Mouse (Mus musculus) embryonic facial prominence, embryonic 12.5 days (tissue): ENCODE measurements around the gene Galnt9. TPM values are rescaled to one million over a fixed set of nuclear protein-coding genes. Genes with fewer than 3 reads are reported as not detected.

Experiments used
- ATAC-seq: fragments of 200-750 bp; cut with Nextera tagmentation; 2 replicates; pipeline ENCODE4 v1.8.0; 2017; ENCODE audit not compliant: insufficient number of reproducible peaks, insufficient read depth, low FRiP score, low TSS enrichment
- H3K27ac ChIP-seq: fragments of 300-500 bp; sonication (generic); 2 replicates; pipeline ENCODE4 v1.5.1; 2016; ENCODE audit warnings: mild to moderate bottlenecking
- H3K27me3 ChIP-seq: fragments of 300-500 bp; sonication (generic); 2 replicates; pipeline ENCODE4 v1.6.1; 2016; ENCODE audit warnings: mild to moderate bottlenecking, moderate library complexity
- H3K36me3 ChIP-seq: fragments of 300-500 bp; sonication (generic); 2 replicates; pipeline ENCODE4 v1.6.1; 2016; ENCODE audit warnings: mild to moderate bottlenecking
- H3K4me1 ChIP-seq: fragments of 300-500 bp; sonication (generic); 2 replicates; pipeline ENCODE4 v1.6.1; 2016
- H3K4me2 ChIP-seq: fragments of 300-500 bp; sonication (generic); replicated peaks from 2 replicates; pipeline ENCODE4 v1.6.1; 2016; ENCODE audit warnings: mild to moderate bottlenecking, moderate library complexity
- H3K4me3 ChIP-seq: fragments of 300-500 bp; sonication (generic); 2 replicates; pipeline ENCODE4 v1.5.1; 2016; ENCODE audit warnings: mild to moderate bottlenecking
- H3K9ac ChIP-seq: fragments of 300-500 bp; sonication (generic); 2 replicates; pipeline ENCODE4 v1.6.1; 2016; ENCODE audit warnings: mild to moderate bottlenecking, moderate library complexity
- H3K9me3 ChIP-seq: fragments of 300-500 bp; sonication (generic); 2 replicates; pipeline ENCODE4 v1.6.1; 2016; ENCODE audit warnings: mild to moderate bottlenecking, moderate library complexity
- WGBS: fragments of 180-500 bp; shearing (Covaris S2); methylation state at CpG from one replicate; pipeline ENCODE4 v1.1.7; 2016; 5-methylcytosine and 5-hydroxymethylcytosine counted together
- polyA plus RNA-seq: library from polyadenylated mRNA; unstranded; fragments of >200 nt; fragmentation: Nextera tagmentation; extraction: Ambion mirVana; gene quantifications from 2 replicates; pipeline ENCODE4 v1.2.1, GENCODE M21; 2016

The Galnt9 gene
- polyA plus RNA-seq, 1 experiment from 2014 or later, result 1.6 TPM

- 65% methylated on average over 2 of the region's 2 CpGs for WGBS
- Histone ChIP-seq H3K4me2 (no peak overlapping the region), H3K4me3 (no peak overlapping the region), H3K4me1 (no peaks in the 10 kb centered on the region), H3K9ac (no peak overlapping the region), H3K27ac (no peak overlapping the region), H3K36me3 (no peaks in the 10 kb centered on the region), H3K9me3 (no peaks in the 10 kb centered on the region), H3K27me3 (peaks cover 52% of the 10 kb centered on the region)
- ATAC-seq, result no peak
Observed at GRCm38 (mm10) chr5:110540947-110541346, 3.2 kb upstream of the Galnt9 start.

GRCm38 (mm10) chr5:110541456-110541855 is 2.7 kb upstream of the Galnt9 start:
- Histone ChIP-seq H3K27me3 (peaks cover 58% of the 10 kb centered on the region), H3K9ac (no peak overlapping the region), H3K4me1 (no peaks in the 10 kb centered on the region), H3K36me3 (no peaks in the 10 kb centered on the region), H3K4me2 (no peak overlapping the region), H3K9me3 (no peaks in the 10 kb centered on the region), H3K27ac (no peak overlapping the region), H3K4me3 (no peak overlapping the region)
- WGBS, result 75% methylated on average over 6 of the region's 6 CpGs
- no peak for ATAC-seq

DNA sequence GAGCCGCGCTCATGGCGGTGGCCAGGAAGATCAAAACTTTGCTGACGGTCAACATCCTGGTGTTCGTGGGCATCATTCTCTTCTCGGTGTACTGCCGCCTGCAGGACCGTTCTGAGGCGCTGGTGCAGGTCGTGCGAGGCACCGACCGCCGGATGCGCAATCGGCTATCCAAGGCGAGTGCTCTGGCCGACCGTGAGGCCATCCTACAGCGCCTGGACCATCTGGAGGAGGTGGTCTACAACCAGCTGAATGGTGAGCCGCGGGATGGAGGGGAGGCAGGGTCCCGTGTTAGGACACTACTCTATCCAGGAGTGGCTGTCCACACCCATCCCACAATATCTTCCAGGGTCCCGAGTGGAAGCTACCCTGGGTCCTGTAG is 525 bp downstream of the Galnt9 start:
- H3K36me3 ChIP-seq, result no peaks in the 10 kb centered on the region
- H3K27me3 ChIP-seq, result peaks cover 69% of the 10 kb centered on the region
- peak overlapping the region; percentile 67 for H3K4me2 ChIP-seq
- no peaks in the 10 kb centered on the region for H3K4me1 ChIP-seq
- H3K4me3 ChIP-seq, result peak overlapping the region; percentile 42
- H3K9me3 ChIP-seq, result no peaks in the 10 kb centered on the region
- H3K27ac ChIP-seq, result no peak overlapping the region
- H3K9ac ChIP-seq, result no peak overlapping the region
- no peak for ATAC-seq
- 3% methylated on average over 24 of the region's 24 CpGs for WGBS

DNA sequence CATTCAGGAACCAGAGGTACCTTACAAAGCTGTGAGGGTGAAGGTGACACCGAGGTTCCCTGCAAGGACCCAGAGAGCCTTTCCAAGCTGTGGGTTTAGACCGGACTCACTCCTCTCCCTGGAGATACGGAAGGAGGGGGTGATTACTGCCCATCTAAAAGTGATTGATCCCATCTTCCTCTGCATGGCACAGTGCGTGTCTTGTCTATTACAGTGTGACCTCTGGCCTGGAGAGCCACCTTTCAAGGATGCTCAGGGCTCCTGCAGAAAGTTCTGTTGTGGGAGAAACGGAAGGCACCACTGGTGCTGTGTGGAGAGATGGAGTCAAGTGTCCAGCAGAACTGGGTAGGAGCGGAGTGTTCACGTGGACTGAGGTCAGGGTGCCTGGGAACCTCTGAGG is 1.2 kb downstream of the Galnt9 start:
- H3K4me2 ChIP-seq, result no peak overlapping the region
- no peak overlapping the region for H3K9ac ChIP-seq
- no peak overlapping the region for H3K27ac ChIP-seq
- no peaks in the 10 kb centered on the region for H3K9me3 ChIP-seq
- no peak for ATAC-seq
- peaks cover 66% of the 10 kb centered on the region for H3K27me3 ChIP-seq
- no peaks in the 10 kb centered on the region for H3K36me3 ChIP-seq
- H3K4me3 ChIP-seq, result no peak overlapping the region
- WGBS, result 73% methylated on average over 7 of the region's 7 CpGs
- no peaks in the 10 kb centered on the region for H3K4me1 ChIP-seq

DNA sequence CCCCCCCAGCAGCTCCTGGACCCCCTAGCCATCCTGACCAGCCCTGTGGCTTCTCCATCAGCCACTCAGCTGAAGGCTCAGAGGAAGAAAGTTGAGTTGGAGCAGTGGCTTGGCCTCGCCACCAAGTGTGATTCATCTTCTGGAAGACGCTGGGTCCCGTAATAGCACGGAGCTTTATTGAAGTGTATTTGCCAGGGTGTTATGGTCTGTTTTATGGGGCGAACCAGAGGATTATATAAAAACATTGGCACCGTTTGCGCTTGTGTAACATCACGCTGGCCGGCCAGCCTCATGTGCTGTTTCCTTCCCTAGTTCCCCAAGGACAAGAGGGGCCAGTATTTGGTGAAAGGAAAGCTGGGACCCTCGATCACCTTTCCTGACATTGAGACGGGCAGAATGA is 2.0 kb downstream of the Galnt9 start:
- no peak overlapping the region for H3K4me2 ChIP-seq
- H3K27me3 ChIP-seq, result peaks cover 61% of the 10 kb centered on the region

GRCm38 (mm10) chr5:110546726-110547406 is 2.7 kb downstream of the Galnt9 start:
- no peak for ATAC-seq
- WGBS, result 68% methylated on average over 5 of the region's 5 CpGs
- H3K27me3 ChIP-seq, result peaks cover 57% of the 10 kb centered on the region
- no peaks in the 10 kb centered on the region for H3K36me3 ChIP-seq
- no peak overlapping the region for H3K9ac ChIP-seq
- H3K27ac ChIP-seq, result no peak overlapping the region
- no peak overlapping the region for H3K4me3 ChIP-seq
- H3K9me3 ChIP-seq, result no peaks in the 10 kb centered on the region
- no peak overlapping the region for H3K4me2 ChIP-seq
- H3K4me1 ChIP-seq, result no peaks in the 10 kb centered on the region

More for the DNA sequence above, 2.0 kb downstream of the Galnt9 start:
- Histone ChIP-seq H3K4me1 (no peaks in the 10 kb centered on the region), H3K27ac (no peak overlapping the region), H3K9ac (no peak overlapping the region), H3K9me3 (no peaks in the 10 kb centered on the region), H3K4me3 (no peak overlapping the region), H3K36me3 (no peaks in the 10 kb centered on the region)
- no peak for ATAC-seq
- WGBS, result 82% methylated on average over 11 of the region's 11 CpGs

GRCm38 (mm10) chr5:110548446-110548845 is 4.3 kb downstream of the Galnt9 start:
- H3K9ac ChIP-seq, result no peak overlapping the region
- H3K4me1 ChIP-seq, result no peaks in the 10 kb centered on the region
- no peak overlapping the region for H3K4me2 ChIP-seq
- H3K9me3 ChIP-seq, result no peaks in the 10 kb centered on the region
- H3K36me3 ChIP-seq, result no peaks in the 10 kb centered on the region
- no peak overlapping the region for H3K27ac ChIP-seq
- WGBS, result 50% methylated on average over 7 of the region's 7 CpGs
- no peak overlapping the region for H3K4me3 ChIP-seq
- ATAC-seq, result no peak
- H3K27me3 ChIP-seq, result peaks cover 46% of the 10 kb centered on the region

- Histone ChIP-seq H3K4me1 (no peaks in the 10 kb centered on the region), H3K27me3 (peaks cover 29% of the 10 kb centered on the region), H3K27ac (no peak overlapping the region), H3K36me3 (no peaks in the 10 kb centered on the region), H3K4me2 (no peak overlapping the region), H3K4me3 (no peak overlapping the region), H3K9ac (no peak overlapping the region), H3K9me3 (no peaks in the 10 kb centered on the region)
- 72% methylated on average over 2 of the region's 2 CpGs for WGBS
- ATAC-seq, result no peak
Observed at GRCm38 (mm10) chr5:110550189-110550588, 6.0 kb downstream of the Galnt9 start.

GRCm38 (mm10) chr5:110550841-110551240 is 6.7 kb downstream of the Galnt9 start:
- 20% methylated on average over 4 of the region's 4 CpGs for WGBS
- H3K4me2 ChIP-seq, result no peak overlapping the region
- H3K4me3 ChIP-seq, result no peak overlapping the region
- ATAC-seq, result no peak
- H3K9me3 ChIP-seq, result no peaks in the 10 kb centered on the region
- no peaks in the 10 kb centered on the region for H3K4me1 ChIP-seq
- H3K9ac ChIP-seq, result no peak overlapping the region
- H3K36me3 ChIP-seq, result no peaks in the 10 kb centered on the region
- peaks cover 22% of the 10 kb centered on the region for H3K27me3 ChIP-seq
- H3K27ac ChIP-seq, result no peak overlapping the region

GRCm38 (mm10) chr5:110552005-110552404 is 7.8 kb downstream of the Galnt9 start:
- Histone ChIP-seq H3K36me3 (no peaks in the 10 kb centered on the region), H3K4me1 (no peaks in the 10 kb centered on the region), H3K9ac (no peak overlapping the region), H3K27me3 (peaks cover 11% of the 10 kb centered on the region), H3K9me3 (no peaks in the 10 kb centered on the region), H3K4me2 (no peak overlapping the region), H3K27ac (no peak overlapping the region), H3K4me3 (no peak overlapping the region)
- 68% methylated on average over 3 of the region's 3 CpGs for WGBS
- ATAC-seq, result no peak

DNA sequence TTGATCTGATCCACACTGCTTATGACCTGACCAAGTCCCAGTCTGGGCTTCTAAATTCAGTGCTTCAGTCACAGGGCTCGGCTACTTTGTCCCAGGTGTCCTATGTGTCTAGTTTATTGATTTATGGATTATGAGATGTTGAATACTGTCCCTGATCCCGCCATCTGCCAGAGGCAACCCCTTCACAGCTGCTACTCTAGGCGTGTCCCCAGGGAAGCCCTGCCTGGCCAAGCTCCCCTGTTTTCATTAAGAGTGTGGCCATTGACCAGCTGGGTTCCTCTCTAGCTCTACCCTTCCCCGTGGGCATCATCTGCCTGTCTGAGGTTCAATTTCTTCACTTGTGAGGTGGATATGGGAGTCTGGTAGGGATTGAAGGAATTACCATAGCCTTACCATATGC is 9.2 kb downstream of the Galnt9 start:
- no peak overlapping the region for H3K27ac ChIP-seq
- H3K4me3 ChIP-seq, result no peak overlapping the region
- no peak for ATAC-seq
- H3K9ac ChIP-seq, result no peak overlapping the region
- H3K4me2 ChIP-seq, result no peak overlapping the region
- no peaks in the 10 kb centered on the region for H3K36me3 ChIP-seq
- 76% methylated on average over 4 of the region's 4 CpGs for WGBS
- no peaks in the 10 kb centered on the region for H3K27me3 ChIP-seq
- H3K4me1 ChIP-seq, result no peaks in the 10 kb centered on the region
- H3K9me3 ChIP-seq, result no peaks in the 10 kb centered on the region

DNA sequence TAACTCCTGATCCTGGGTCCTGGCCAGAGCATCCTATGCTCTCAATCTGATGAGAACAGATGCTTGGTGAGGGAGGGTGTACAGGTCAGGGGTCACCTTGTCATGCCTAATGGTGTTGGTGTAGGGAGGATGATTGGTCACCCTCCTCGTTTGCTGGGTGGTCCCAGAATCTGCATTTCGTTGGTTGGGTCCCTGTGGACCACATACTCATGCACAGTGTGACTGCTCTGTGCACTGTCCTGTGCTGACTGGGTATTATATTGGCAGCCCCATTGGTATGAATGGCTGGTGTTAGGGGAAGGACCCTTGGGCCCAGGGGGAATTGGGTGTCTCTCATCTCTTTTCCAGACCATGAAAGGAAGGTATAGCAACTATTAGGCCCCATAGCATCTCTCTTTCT is 11.0 kb downstream of the Galnt9 start:
- Histone ChIP-seq H3K36me3 (no peaks in the 10 kb centered on the region), H3K27ac (no peak overlapping the region), H3K4me2 (no peak overlapping the region), H3K4me1 (no peaks in the 10 kb centered on the region), H3K9me3 (no peaks in the 10 kb centered on the region), H3K27me3 (no peaks in the 10 kb centered on the region), H3K4me3 (no peak overlapping the region), H3K9ac (no peak overlapping the region)
- 61% methylated on average over 2 of the region's 2 CpGs for WGBS
- ATAC-seq, result peak; percentile 53; the same call in 1 of the 2 replicates
